Mouse (Mus musculus): ENCODE measurements at regions not wholly inside any gene's neighbourhood (a gene's known extent, or its start where the extent isn't known, plus 50 kb on each side); places are given as distances from the start of the nearest gene placed in this dataset.

DNA sequence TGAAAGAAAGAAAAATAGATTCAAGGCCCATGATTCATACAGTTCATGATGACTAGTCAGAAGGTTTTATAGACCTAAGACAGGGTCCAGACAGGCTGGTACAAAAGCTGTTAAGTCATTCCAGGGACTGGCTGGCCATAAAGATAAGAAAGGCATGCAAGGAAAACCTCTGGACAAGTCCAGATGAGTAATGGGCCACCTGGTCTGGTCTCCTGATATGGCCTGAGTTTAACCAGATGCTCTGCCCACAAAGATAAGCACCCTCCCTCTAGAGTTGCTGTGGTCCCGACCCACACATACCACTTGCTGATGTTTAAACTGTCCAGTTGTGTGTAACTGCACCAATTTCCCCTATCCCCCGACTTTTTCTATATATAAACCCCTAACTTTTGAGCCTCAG, 934.7 kb upstream of the Ndn start:
- H3K9me3 ChIP-seq (replicated peaks), result peaks cover 67% of the 10 kb centered on the region
- DNase-seq (ENCODE audit: low spot score), result no peak
- no peak overlapping the region for H3K4me3 ChIP-seq
- 80% methylated on average over 2 of the region's 2 CpGs for WGBS
- H3K4me1 ChIP-seq, result no peaks in the 10 kb centered on the region
- no peaks in the 10 kb centered on the region for H3K36me3 ChIP-seq
- H3K27ac ChIP-seq (replicated peaks), result no peak overlapping the region
- H3K27me3 ChIP-seq (ENCODE audit: low read depth, poor library complexity, severe bottlenecking), result no peaks in the 10 kb centered on the region

GRCm38 (mm10) chr7:61416558-61416957, 929.8 kb upstream of the Ndn start:
- no peak for DNase-seq (ENCODE audit: low spot score)
- no peak overlapping the region for H3K27ac ChIP-seq (replicated peaks)
- no peaks in the 10 kb centered on the region for H3K4me1 ChIP-seq
- H3K36me3 ChIP-seq, result no peaks in the 10 kb centered on the region
- 71% methylated on average over 3 of the region's 3 CpGs for WGBS
- peaks cover 22% of the 10 kb centered on the region; the same call in 1 of the 2 replicates for H3K9me3 ChIP-seq (replicated peaks)
- H3K4me3 ChIP-seq, result no peak overlapping the region
- H3K27me3 ChIP-seq (ENCODE audit: low read depth, poor library complexity, severe bottlenecking), result no peaks in the 10 kb centered on the region

DNA sequence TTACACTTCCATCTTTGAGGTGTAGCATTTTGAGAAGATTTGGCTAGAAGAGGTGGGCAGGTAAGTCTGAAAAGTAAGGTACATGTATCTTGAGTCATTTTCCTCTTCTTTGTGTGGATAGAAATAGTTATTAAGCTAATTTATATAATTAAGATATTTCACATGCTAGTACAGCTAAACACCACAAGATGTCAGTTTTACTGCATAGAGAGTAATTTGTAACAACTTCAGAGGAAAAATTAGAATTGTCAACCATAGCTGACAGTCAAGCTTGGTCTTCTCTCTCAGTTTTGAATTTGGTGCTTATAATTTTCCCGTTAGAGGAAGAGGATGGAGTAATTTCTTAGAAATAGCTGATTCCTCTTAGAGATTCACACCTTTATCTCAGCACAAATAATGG, 890.6 kb upstream of the Ndn start:
- Histone ChIP-seq H3K9me3 (replicated peaks) (peaks cover 6% of the 10 kb centered on the region; the same call in 1 of the 2 replicates), H3K36me3 (no peaks in the 10 kb centered on the region), H3K27ac (replicated peaks) (no peak overlapping the region), H3K4me1 (no peaks in the 10 kb centered on the region), H3K27me3 (ENCODE audit: low read depth, poor library complexity, severe bottlenecking) (no peaks in the 10 kb centered on the region), H3K4me3 (no peak overlapping the region)
- DNase-seq (ENCODE audit: low spot score), result no peak
- WGBS, result 84% methylated on average over 1 of the region's 1 CpGs

GRCm38 (mm10) chr7:61481074-61481473, 865.3 kb upstream of the Ndn start:
- H3K4me1 ChIP-seq, result no peaks in the 10 kb centered on the region
- DNase-seq (ENCODE audit: low spot score), result no peak
- 93% methylated on average over 1 of the region's 1 CpGs for WGBS
- no peak overlapping the region for H3K27ac ChIP-seq (replicated peaks)
- H3K27me3 ChIP-seq (ENCODE audit: low read depth, poor library complexity, severe bottlenecking), result no peaks in the 10 kb centered on the region
- H3K9me3 ChIP-seq (replicated peaks), result 0 out of 2 replicates have a peak, but pooled peaks cover 11% of the 10 kb centered on the region
- H3K36me3 ChIP-seq, result no peaks in the 10 kb centered on the region
- H3K4me3 ChIP-seq, result no peak overlapping the region

GRCm38 (mm10) chr7:61514764-61515163, 831.6 kb upstream of the Ndn start:
- peaks cover 5% of the 10 kb centered on the region for H3K9me3 ChIP-seq (replicated peaks)
- no peak for DNase-seq (ENCODE audit: low spot score)
- no peak overlapping the region for H3K27ac ChIP-seq (replicated peaks)
- H3K27me3 ChIP-seq (ENCODE audit: low read depth, poor library complexity, severe bottlenecking), result no peaks in the 10 kb centered on the region
- no peak overlapping the region for H3K4me3 ChIP-seq
- no peaks in the 10 kb centered on the region for H3K4me1 ChIP-seq
- no peaks in the 10 kb centered on the region for H3K36me3 ChIP-seq
- 60% methylated on average over 2 of the region's 2 CpGs for WGBS

GRCm38 (mm10) chr7:61535121-61535520, 811.2 kb upstream of the Ndn start:
- DNase-seq (ENCODE audit: low spot score), result no peak
- Histone ChIP-seq H3K27ac (replicated peaks) (no peak overlapping the region), H3K4me3 (no peak overlapping the region), H3K4me1 (no peaks in the 10 kb centered on the region), H3K36me3 (no peaks in the 10 kb centered on the region), H3K9me3 (replicated peaks) (peaks cover 4% of the 10 kb centered on the region; the same call in 1 of the 2 replicates), H3K27me3 (ENCODE audit: low read depth, poor library complexity, severe bottlenecking) (no peaks in the 10 kb centered on the region)
- 68% methylated on average over 6 of the region's 6 CpGs for WGBS
